Mouse (Mus musculus) heart, embryonic 14.5 days (tissue): ENCODE measurements around the gene Clec2e. TPM values are rescaled to one million over a fixed set of nuclear protein-coding genes. Genes with fewer than 3 reads are reported as not detected.
"Not testable (repeated sequence)": the region's sequence is repeated elsewhere in the genome, so short reads cannot be mapped to it uniquely, and the experiment has no call there.

ENCODE experiments used
- ATAC-seq: fragments of 200-750 bp; cut with Nextera tagmentation; 2 replicates; pipeline ENCODE4 v1.8.0; 2017; ENCODE audit warnings: low read depth, moderate TSS enrichment; ENCODE audit not compliant: insufficient number of reproducible peaks, insufficient read depth, low FRiP score
- H3K27ac ChIP-seq, 2 experiments: fragments of 200-500 bp in 1 of 2; fragments of 300-500 bp in 1 of 2; sonication (generic) in 1 of 2; replicated peaks in 1 of 2; 2 replicates each; pipeline ENCODE4 v1.5.1; 2012 to 2014; ENCODE audit warnings: low read depth in 2 of 2, low read length in 2 of 2, control low read depth in 1 of 2, mild to moderate bottlenecking in 1 of 2, mixed read lengths in 1 of 2; ENCODE audit not compliant: control insufficient read depth in 1 of 2, insufficient read depth in 1 of 2
- H3K27me3 ChIP-seq: fragments of 300-500 bp; sonication (generic); 2 replicates; pipeline ENCODE4 v1.6.1; 2014; ENCODE audit warnings: mild to moderate bottlenecking, low read length, control low read depth; ENCODE audit not compliant: control insufficient read depth, insufficient read depth
- H3K36me3 ChIP-seq: fragments of 300-500 bp; sonication (generic); 2 replicates; pipeline ENCODE4 v1.6.1; 2014; ENCODE audit warnings: mild to moderate bottlenecking, control low read depth, low read length, mixed read lengths; ENCODE audit not compliant: control insufficient read depth, insufficient read depth
- H3K4me1 ChIP-seq, 2 experiments: fragments of 200-500 bp in 1 of 2; fragments of 300-500 bp in 1 of 2; sonication (generic) in 1 of 2; 2 replicates each; pipeline ENCODE4 v1.6.1; 2012 to 2014; ENCODE audit warnings: low read length in 2 of 2, control low read depth in 1 of 2, mixed read lengths in 1 of 2; ENCODE audit not compliant: control insufficient read depth in 2 of 2, insufficient read depth in 2 of 2
- H3K4me2 ChIP-seq: fragments of 300-500 bp; sonication (generic); 2 replicates; pipeline ENCODE4 v1.6.1; 2014; ENCODE audit warnings: mild to moderate bottlenecking, low read length
- H3K4me3 ChIP-seq, 2 experiments: fragments of 200-500 bp in 1 of 2; fragments of 300-500 bp in 1 of 2; sonication (generic) in 1 of 2; 2 replicates each; pipeline ENCODE4 v1.5.1; 2012 to 2014; ENCODE audit warnings: low read length in 2 of 2, mild to moderate bottlenecking in 2 of 2, control low read depth in 1 of 2, low read depth in 1 of 2, moderate library complexity in 1 of 2; ENCODE audit not compliant: control insufficient read depth in 1 of 2, insufficient read depth in 1 of 2
- H3K9ac ChIP-seq: fragments of 300-500 bp; sonication (generic); 2 replicates; pipeline ENCODE4 v1.6.1; 2014; ENCODE audit warnings: mild to moderate bottlenecking, low read length
- H3K9me3 ChIP-seq: fragments of 300-500 bp; sonication (generic); 2 replicates; pipeline ENCODE4 v1.6.1; 2016; ENCODE audit warnings: low read length, control low read depth; ENCODE audit not compliant: control insufficient read depth
- WGBS: fragments of 180-500 bp; shearing (Covaris S2); extraction: QIAGEN DNeasy Blood & Tissue Kit; methylation state at CpG from one replicate; pipeline ENCODE4 v1.1.7; 2014; 5-methylcytosine and 5-hydroxymethylcytosine counted together
- polyA plus RNA-seq: library from polyadenylated mRNA; unstranded; fragments of >200 nt; fragmentation: Nextera tagmentation; extraction: Ambion mirVana; gene quantifications from 2 replicates; pipeline ENCODE4 v1.2.1, GENCODE M21; 2014

Gene Clec2e
- not detected in 2 replicates for polyA plus RNA-seq

GRCm38 (mm10) chr6:129100794-129101193, at the start of gene Clec2e:
Clec2e (minus strand) TSS chr6:129100913.
- ATAC-seq, H3K27me3 ChIP-seq, H3K27ac ChIP-seq, H3K36me3 ChIP-seq, H3K4me2 ChIP-seq, H3K9me3 ChIP-seq, H3K9ac ChIP-seq, H3K4me3 ChIP-seq, H3K4me1 ChIP-seq: not testable (repeated sequence)
- 55% methylated on average over 1 of the region's 1 CpGs for WGBS

GRCm38 (mm10) chr6:129146812-129147211, 46.1 kb upstream of the Clec2e start:
- ATAC-seq: no peak
- H3K4me2 ChIP-seq: no peak overlapping the region
- no peaks in the 10 kb centered on the region for H3K36me3 ChIP-seq
- H3K9ac ChIP-seq: no peak overlapping the region
- 94% methylated on average over 2 of the region's 2 CpGs for WGBS
- no peaks in the 10 kb centered on the region for H3K9me3 ChIP-seq
- H3K4me3 ChIP-seq: no peak overlapping the region
- H3K4me1 ChIP-seq: no peaks in the 10 kb centered on the region
- H3K27me3 ChIP-seq: no peaks in the 10 kb centered on the region
- no peak overlapping the region for H3K27ac ChIP-seq

GRCm38 (mm10) chr6:129132604-129133341, 32.1 kb upstream of the Clec2e start:
- ATAC-seq: no peak
- no peaks in the 10 kb centered on the region for H3K36me3 ChIP-seq
- 73% methylated on average over 4 of the region's 4 CpGs for WGBS
- H3K4me1 ChIP-seq: no peaks in the 10 kb centered on the region
- no peak overlapping the region for H3K4me2 ChIP-seq
- H3K27ac ChIP-seq: no peak overlapping the region
- no peak overlapping the region for H3K4me3 ChIP-seq
- H3K27me3 ChIP-seq: no peaks in the 10 kb centered on the region
- H3K9ac ChIP-seq: no peak overlapping the region
- H3K9me3 ChIP-seq: no peaks in the 10 kb centered on the region

GRCm38 (mm10) chr6:129126861-129127260, 26.1 kb upstream of the Clec2e start:
- H3K4me3 ChIP-seq: no peak overlapping the region
- H3K4me1 ChIP-seq: no peaks in the 10 kb centered on the region
- no peak overlapping the region for H3K27ac ChIP-seq
- H3K9me3 ChIP-seq: no peaks in the 10 kb centered on the region
- no peak for ATAC-seq
- H3K27me3 ChIP-seq: no peaks in the 10 kb centered on the region
- H3K9ac ChIP-seq: no peak overlapping the region
- H3K4me2 ChIP-seq: no peak overlapping the region
- no peaks in the 10 kb centered on the region for H3K36me3 ChIP-seq

GRCm38 (mm10) chr6:129124531-129124930, 23.8 kb upstream of the Clec2e start:
- H3K9ac ChIP-seq, H3K9me3 ChIP-seq, ATAC-seq, H3K27ac ChIP-seq, H3K27me3 ChIP-seq, H3K4me2 ChIP-seq, H3K4me3 ChIP-seq, H3K4me1 ChIP-seq, H3K36me3 ChIP-seq: not testable (repeated sequence)

DNA sequence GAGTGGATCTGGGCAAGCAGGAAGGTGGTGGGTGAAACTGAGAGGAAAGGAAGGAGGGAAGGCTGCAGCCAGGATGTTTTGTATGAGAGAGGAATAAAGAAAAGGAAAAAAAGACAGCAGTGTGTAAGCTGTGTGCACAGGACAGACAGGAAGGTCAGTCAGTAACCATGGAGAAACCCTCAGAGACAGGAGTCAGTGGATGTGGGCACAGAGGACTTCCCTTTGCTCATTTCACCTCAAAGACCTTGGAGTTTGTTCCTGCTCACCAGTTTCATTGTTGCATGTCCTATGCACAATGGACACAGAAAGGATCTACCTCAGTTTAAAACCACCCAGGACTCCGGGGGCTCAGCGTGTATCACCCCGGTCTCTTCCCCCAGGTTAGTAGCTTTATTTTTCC, 15.5 kb upstream of the Clec2e start:
- WGBS: 84% methylated on average over 3 of the region's 3 CpGs
- no peaks in the 10 kb centered on the region for H3K9me3 ChIP-seq
- no peaks in the 10 kb centered on the region for H3K36me3 ChIP-seq
- H3K4me2 ChIP-seq: no peak overlapping the region
- no peak overlapping the region for H3K4me3 ChIP-seq
- H3K27ac ChIP-seq: no peak overlapping the region
- ATAC-seq: no peak
- no peaks in the 10 kb centered on the region for H3K4me1 ChIP-seq
- no peak overlapping the region for H3K9ac ChIP-seq
- no peaks in the 10 kb centered on the region for H3K27me3 ChIP-seq

DNA sequence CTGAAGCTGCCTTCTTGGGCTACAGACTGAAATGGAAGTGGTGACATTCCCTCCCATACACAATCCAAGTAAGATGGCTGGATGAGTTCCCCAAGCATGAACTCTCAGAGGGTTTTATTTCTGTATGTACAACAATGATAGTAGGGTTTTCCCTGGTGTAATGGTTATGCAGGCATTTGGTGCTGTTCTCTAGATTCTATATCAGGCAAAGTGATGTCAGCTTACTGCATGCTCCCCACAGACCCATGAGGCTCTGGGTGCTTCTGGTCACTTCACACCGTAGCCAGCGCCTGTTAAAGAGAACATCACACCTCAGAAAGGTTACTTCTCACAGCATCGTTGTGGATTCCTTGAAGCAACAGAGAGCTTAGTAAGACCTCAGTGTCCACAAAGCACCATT, 13.5 kb upstream of the Clec2e start:
- H3K9me3 ChIP-seq, H3K4me3 ChIP-seq, H3K27me3 ChIP-seq, H3K4me1 ChIP-seq, H3K9ac ChIP-seq, H3K4me2 ChIP-seq, H3K27ac ChIP-seq, H3K36me3 ChIP-seq, ATAC-seq: not testable (repeated sequence)
- 82% methylated on average over 3 of the region's 3 CpGs for WGBS

- H3K9ac ChIP-seq: no peak overlapping the region
- no peaks in the 10 kb centered on the region for H3K27me3 ChIP-seq
- no peak overlapping the region for H3K4me2 ChIP-seq
- no peaks in the 10 kb centered on the region for H3K9me3 ChIP-seq
- no peak for ATAC-seq
- H3K4me3 ChIP-seq: no peak overlapping the region
- H3K27ac ChIP-seq: no peak overlapping the region
- WGBS: 31% methylated on average over 1 of the region's 1 CpGs
- no peaks in the 10 kb centered on the region for H3K36me3 ChIP-seq
- H3K4me1 ChIP-seq: no peaks in the 10 kb centered on the region
Observed at GRCm38 (mm10) chr6:129113769-129114168, 13.1 kb upstream of the Clec2e start.
